Mouse (Mus musculus): ENCODE data around the gene Scaf1. TPM values are rescaled to one million over a fixed set of nuclear protein-coding genes. Genes with fewer than 3 reads are reported as not detected.

Scaf1 gene
- total RNA-seq, 2 experiments from 2014 or later, result 156 to 160 TPM

DNA sequence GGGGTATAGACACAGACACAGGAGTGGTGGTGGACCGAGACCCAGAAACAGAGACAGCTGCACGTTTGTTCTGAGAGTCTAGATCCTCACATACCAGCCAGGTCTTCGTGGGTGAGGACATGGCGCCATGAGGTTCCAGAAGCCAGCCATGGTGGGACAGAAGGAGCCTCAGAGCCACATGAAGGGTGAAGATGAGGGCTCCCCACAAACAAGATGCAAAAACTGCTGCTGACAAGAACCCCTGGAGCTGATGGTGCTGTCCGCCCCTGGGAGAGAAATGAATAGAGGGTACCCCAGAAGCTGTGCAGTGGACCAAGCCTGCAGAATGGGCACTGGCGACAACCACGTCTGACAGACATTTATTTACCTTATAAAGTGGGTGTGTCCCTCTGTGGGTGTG lies 45.0 kb downstream of the Scaf1 start:
- DNase-seq (ENCODE audit: extremely low spot score in 1 of 2, low spot score in 2 of 2), result no peak
- intact Hi-C loops (cut with DNase I), result loop anchor here (5.0 kb wide), 1 partner anchor 39 kb away; no protein-coding TSS in a partner anchor

DNA sequence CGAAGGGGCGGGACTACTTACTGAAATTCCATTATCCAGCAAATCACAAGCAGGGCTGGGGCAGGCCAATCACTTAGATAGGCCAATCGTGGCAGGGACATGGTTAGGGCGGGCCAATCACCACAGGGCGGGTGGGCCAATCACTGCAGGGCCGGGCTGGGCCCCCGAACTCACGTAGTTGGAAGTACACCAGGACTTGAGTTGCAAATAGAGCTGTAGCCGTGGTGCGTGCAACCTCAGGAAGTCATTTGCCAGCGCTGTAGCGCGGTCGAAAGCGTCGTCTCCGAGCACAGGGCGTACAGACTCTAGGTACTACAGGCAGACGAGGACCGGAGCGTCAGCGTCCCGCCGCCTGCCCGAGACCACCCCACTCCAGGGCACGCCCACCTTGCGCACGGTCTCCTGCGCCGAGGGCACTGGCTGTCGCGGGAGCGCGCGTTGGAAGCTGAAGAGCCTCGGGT lies 45.9 kb downstream of the Scaf1 start:
- intact Hi-C loops (cut with DNase I), result loop anchor here (5.0 kb wide), 1 partner anchor 38 kb away; no protein-coding TSS in a partner anchor
- peak; percentile 86 to 93 for DNase-seq (ENCODE audit: extremely low spot score in 1 of 2, low spot score in 2 of 2)

DNA sequence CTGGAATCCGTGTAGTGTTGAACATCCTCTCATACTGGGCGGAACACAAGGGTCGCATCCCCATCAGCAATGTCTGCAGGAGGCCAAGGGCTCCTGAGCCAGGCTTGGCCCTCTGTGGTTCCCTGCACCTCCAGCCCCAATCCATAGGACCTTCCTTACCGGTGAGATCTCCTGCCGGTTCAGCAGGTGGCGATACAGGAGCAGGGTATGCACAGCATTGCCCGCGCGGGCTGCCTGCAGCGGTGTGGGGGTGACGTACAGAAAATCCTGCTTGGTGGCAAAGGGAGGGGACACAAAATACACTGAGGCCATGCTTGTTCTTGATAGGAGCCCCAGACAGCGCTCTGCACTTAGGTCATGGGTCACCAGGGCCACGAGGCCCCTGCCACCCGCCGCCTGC lies 49.5 kb downstream of the Scaf1 start:
- intact Hi-C loops (cut with DNase I), result no loop called here
- DNase-seq (ENCODE audit: extremely low spot score in 1 of 2, low spot score in 2 of 2), result no peak

- peak in 1 of 2 experiments; percentile 28 for DNase-seq (ENCODE audit: extremely low spot score in 1 of 2, low spot score in 2 of 2)
- intact Hi-C loops (cut with DNase I), result no loop called here
These were observed 50.2 kb downstream of the Scaf1 start for GRCm38 (mm10) chr7:44965975-44966374.

DNA sequence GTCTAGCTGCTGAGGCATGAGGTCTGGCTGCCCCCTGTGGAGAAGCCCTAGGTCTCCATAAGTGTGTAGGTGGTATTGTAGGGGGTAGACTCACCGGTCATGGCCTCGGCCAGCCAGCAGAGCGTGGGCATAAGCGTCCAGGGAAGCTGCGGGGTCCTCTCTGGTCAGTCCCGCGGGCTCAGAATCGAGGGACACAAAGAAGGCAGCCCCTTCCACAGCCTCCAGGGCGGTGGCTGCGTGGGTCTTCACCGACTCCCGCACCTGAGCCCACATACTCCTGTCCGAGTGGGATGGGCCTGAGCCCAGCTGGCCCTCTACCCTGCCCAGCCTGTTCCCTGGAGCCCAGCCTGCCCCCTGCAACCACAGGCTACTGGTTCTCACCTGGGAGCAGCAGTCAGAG lies 51.2 kb downstream of the Scaf1 start:
- DNase-seq (ENCODE audit: extremely low spot score in 1 of 2, low spot score in 2 of 2), result peak in 1 of 2 experiments; percentile 23
- intact Hi-C loops (cut with DNase I), result no loop called here

DNA sequence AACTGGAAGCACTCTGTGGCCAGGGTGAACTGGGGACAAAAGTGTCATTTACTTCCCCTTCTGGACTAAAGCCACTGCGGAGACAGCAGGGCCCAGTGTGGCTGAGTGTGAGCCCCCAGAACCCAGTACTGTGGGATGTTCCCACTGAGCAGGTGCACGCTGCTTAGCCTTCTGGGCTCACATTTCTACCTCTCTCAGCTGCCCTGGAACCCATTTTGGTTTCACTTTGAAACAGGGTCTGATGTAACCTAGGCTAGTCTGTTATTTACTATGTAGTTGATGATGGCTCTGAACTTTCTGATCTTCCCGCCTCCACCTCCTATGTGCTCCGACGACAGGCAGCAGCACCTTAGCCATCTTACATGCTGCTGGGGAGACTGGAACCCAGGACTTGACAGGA lies 53.3 kb downstream of the Scaf1 start:
- DNase-seq (ENCODE audit: extremely low spot score in 1 of 2, low spot score in 2 of 2), result no peak
- intact Hi-C loops (cut with DNase I), result no loop called here

- intact Hi-C loops (cut with DNase I), result no loop called here
- DNase-seq (ENCODE audit: extremely low spot score in 1 of 2, low spot score in 2 of 2), result no peak
These were observed 53.8 kb downstream of the Scaf1 start for GRCm38 (mm10) chr7:44962337-44962736.

DNA sequence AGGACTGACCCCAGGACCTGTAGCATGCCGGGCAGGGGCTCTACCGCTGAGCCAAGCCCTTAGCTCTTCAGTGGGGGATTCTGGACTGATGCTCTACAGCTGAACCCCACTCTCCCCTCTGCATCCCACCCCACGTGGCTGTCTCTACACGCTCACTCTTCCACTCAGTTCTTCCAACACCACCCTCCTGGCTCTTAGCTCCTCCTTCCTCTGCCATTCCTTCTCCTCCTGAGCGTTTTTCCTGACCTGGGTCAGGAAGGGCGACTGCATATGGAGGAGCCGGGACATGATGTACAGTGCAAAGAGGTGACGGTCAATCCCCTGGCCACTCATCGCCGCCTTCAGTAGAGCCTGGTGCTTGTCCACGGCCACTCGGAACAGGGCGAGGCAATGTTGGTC lies 55.7 kb downstream of the Scaf1 start:
- intact Hi-C loops (cut with DNase I), result no loop called here
- DNase-seq (ENCODE audit: extremely low spot score in 1 of 2, low spot score in 2 of 2), result no peak

GRCm38 (mm10) chr7:44959874-44960511 lies 56.2 kb downstream of the Scaf1 start:
- intact Hi-C loops (cut with DNase I), result loop anchor here (5.0 kb wide), 1 partner anchor 38 kb away; no protein-coding TSS in a partner anchor
- peak in 1 of 2 experiments; percentile 30 for DNase-seq (ENCODE audit: extremely low spot score in 1 of 2, low spot score in 2 of 2)

DNA sequence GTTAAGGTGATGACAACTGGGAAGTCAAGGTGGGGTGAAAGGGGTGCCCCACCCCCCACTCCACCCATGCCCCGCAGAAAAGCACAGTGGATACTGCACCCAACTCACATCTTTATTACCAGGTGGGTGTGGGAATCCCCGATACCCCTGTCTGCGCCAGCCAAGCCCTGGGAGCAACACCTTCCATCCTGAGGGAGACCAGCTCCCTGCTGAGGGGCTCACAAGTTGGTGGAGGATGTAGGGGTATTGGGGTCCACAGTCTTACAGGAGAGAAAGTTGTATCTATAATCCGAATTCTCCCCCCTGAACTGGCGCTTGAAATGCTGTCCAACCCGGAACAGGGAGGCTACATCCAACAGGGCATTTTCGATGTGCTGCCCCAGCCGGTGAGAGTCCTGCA lies 56.9 kb downstream of the Scaf1 start:
- intact Hi-C loops (cut with DNase I), result loop anchor here (5.0 kb wide), 1 partner anchor 37 kb away; no protein-coding TSS in a partner anchor
- peak in 1 of 2 experiments; percentile 27 for DNase-seq (ENCODE audit: extremely low spot score in 1 of 2, low spot score in 2 of 2)

DNA sequence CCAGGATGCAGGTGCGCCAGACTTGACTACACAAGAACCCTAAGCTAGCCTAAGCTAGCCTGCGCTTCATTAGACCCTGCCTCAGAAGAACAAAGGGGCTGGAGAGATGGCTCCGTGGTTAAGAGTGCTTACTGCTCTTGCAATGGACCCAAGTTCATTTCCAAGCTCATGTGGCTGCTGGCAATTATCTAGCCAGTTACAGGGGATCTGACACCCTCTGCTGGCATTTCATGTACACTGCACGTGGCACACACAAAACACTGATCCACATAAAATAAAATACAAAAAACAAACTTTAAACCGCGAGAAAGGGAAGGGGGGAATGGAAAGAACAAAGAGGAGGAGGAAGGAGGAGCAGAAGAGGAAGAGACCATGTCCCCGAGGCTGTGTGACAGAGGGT lies 58.0 kb downstream of the Scaf1 start:
- peak in 1 of 2 experiments; percentile 51 for DNase-seq (ENCODE audit: extremely low spot score in 1 of 2, low spot score in 2 of 2)
- intact Hi-C loops (cut with DNase I), result loop anchor here (5.0 kb wide), 1 partner anchor 36 kb away; no protein-coding TSS in a partner anchor

GRCm38 (mm10) chr7:44957183-44957835 lies 58.9 kb downstream of the Scaf1 start:
- intact Hi-C loops (cut with DNase I), result loop anchor here (5.0 kb wide), 1 partner anchor 35 kb away; no protein-coding TSS in a partner anchor
- DNase-seq (ENCODE audit: extremely low spot score in 1 of 2, low spot score in 2 of 2), result peak in 1 of 2 experiments; percentile 53

DNA sequence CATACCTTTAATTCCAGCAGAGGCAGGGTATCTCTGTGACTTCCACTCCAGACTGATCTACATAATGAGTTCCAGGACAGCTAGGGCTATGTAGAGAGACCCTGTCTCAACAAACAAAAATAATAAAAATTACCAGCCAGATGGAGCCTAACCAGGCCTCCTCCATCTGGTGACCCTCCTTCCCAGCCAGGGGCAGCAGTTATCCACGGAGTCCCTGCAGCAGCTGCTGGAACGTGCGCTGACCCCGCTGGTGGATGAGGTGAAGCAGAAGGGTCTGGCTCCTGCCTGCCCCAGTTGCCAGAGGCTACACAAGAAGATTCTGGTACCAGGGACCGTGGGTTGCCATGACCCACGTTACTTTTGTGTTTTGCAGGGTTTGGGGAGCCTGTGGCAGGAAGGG lies 59.9 kb downstream of the Scaf1 start:
- intact Hi-C loops (cut with DNase I), result loop anchor here (5.0 kb wide), 1 partner anchor 34 kb away; no protein-coding TSS in a partner anchor
- DNase-seq (ENCODE audit: extremely low spot score in 1 of 2, low spot score in 2 of 2), result peak in 1 of 2 experiments; percentile 22

GRCm38 (mm10) chr7:44955628-44956027 lies 60.5 kb downstream of the Scaf1 start:
- DNase-seq (ENCODE audit: extremely low spot score in 1 of 2, low spot score in 2 of 2), result peak in 1 of 2 experiments; percentile 14
- intact Hi-C loops (cut with DNase I), result loop anchor here (5.0 kb wide), 1 partner anchor 33 kb away; no protein-coding TSS in a partner anchor

- intact Hi-C loops (cut with DNase I), result no loop called here
These were observed 61.9 kb downstream of the Scaf1 start for GRCm38 (mm10) chr7:44954091-44954885.

DNA sequence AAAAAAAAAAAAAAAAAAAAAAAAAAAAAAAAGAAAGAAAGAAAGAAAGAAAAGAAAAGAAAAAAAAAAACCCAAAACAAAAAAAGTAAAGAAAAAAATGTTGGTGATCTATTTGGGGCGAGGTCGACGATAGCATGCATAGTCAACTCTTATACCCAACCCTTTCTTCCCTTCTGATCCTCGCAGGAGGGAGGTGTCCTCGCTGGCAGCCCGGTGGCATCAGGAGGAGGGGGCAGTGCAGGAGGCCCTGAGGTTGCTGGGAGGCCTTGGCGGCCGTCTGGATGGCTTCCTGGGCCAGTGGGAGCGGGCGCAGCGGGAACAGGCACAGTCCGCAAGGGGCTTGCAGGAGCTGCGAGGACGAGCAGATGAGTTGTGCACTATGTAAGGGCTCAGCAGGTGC lies 62.6 kb downstream of the Scaf1 start:
- intact Hi-C loops (cut with DNase I), result no loop called here
- peak in 1 of 2 experiments; percentile 38 for DNase-seq (ENCODE audit: extremely low spot score in 1 of 2, low spot score in 2 of 2)

More at GRCm38 (mm10) chr7:44954091-44954885, 61.9 kb downstream of the Scaf1 start:
- DNase-seq (ENCODE audit: extremely low spot score in 1 of 2, low spot score in 2 of 2), result peak in 1 of 2 experiments; percentile 16

Data from left cerebral cortex, postnatal 10 days (tissue).